Mouse (Mus musculus) spleen, adult 2 months (tissue): ENCODE measurements at regions not wholly inside any gene's neighbourhood (a gene's known extent, or its start where the extent isn't known, plus 50 kb on each side); places are given as distances from the start of the nearest gene placed in this dataset.
"Not testable (repeated sequence)": the region's sequence is repeated elsewhere in the genome, so short reads cannot be mapped to it uniquely, and the experiment has no call there.

Experiments
- DNase-seq, 2 experiments: peaks; one replicate each; pipeline versions ENCODE4 v3.0.0 to v3.0.0-alpha.2; 2012 to 2021; ENCODE audit warnings: low spot score in 2 of 2, low read depth in 1 of 2
- H3K27ac ChIP-seq: fragments of 200-500 bp; 2 replicates; pipeline ENCODE4 v1.5.1; 2012; ENCODE audit warnings: low read length, inconsistent platforms; ENCODE audit not compliant: insufficient read depth
- H3K27me3 ChIP-seq: fragments of 200-500 bp; 2 replicates; pipeline ENCODE4 v1.6.1; 2012; ENCODE audit warnings: mild to moderate bottlenecking, moderate library complexity, low read length, inconsistent platforms; ENCODE audit not compliant: control insufficient read depth, insufficient read depth
- H3K36me3 ChIP-seq: fragments of 200-500 bp; 2 replicates; pipeline ENCODE4 v1.6.1; 2012; ENCODE audit warnings: mild to moderate bottlenecking, low read length, inconsistent platforms; ENCODE audit not compliant: control insufficient read depth, insufficient read depth
- H3K4me1 ChIP-seq: fragments of 200-500 bp; 2 replicates; pipeline ENCODE4 v1.6.1; 2011; ENCODE audit warnings: inconsistent platforms; ENCODE audit not compliant: control insufficient read depth, insufficient read depth, insufficient read length
- H3K4me3 ChIP-seq: fragments of 200-500 bp; 2 replicates; pipeline ENCODE4 v1.5.1; 2011; ENCODE audit warnings: mild to moderate bottlenecking, inconsistent platforms; ENCODE audit not compliant: insufficient read depth, insufficient read length; ENCODE audit errors: extremely low read depth
- CTCF ChIP-seq: fragments of 200-500 bp; IDR thresholded peaks from 2 replicates; pipeline ENCODE4 v1.5.1; 2011; ENCODE audit warnings: mild to moderate bottlenecking, inconsistent platforms; ENCODE audit not compliant: insufficient read depth, insufficient read length, insufficient replicate concordance; ENCODE audit errors: extremely low read depth
- POLR2A ChIP-seq: fragments of 200-500 bp; IDR thresholded peaks from 2 replicates; pipeline ENCODE4 v1.6.1; 2011; ENCODE audit warnings: low read depth, low read length, inconsistent platforms
- WGBS: fragments of 180-500 bp; shearing (Covaris S2); methylation state at CpG from one replicate; pipeline ENCODE4 v1.1.7; 2018; 5-methylcytosine and 5-hydroxymethylcytosine counted together

DNA sequence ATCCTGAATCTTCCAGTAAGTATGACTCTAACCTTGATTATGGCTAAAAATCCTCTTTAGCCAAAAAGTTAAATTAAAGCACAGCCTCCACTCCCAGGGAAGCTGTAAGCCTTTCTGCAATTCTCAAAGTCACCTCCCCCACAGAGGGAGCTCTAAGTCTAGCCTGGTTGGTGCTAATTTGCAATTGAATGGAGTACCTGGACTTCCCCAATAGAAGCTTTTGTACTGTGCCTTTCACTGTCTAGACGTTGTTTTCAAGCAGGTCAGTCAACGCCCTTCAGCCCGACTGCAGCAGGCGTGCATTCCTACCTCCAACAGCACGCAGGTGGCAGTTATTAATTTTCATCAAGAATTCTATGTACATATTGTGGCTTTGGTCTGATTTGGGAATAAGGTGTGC is 87.2 kb downstream of the Catsperg2 start:
- not testable (repeated sequence) for DNase-seq, H3K4me1 ChIP-seq, H3K27me3 ChIP-seq, H3K4me3 ChIP-seq, H3K36me3 ChIP-seq, H3K27ac ChIP-seq
- WGBS = 89% methylated on average over 5 of the region's 5 CpGs

DNA sequence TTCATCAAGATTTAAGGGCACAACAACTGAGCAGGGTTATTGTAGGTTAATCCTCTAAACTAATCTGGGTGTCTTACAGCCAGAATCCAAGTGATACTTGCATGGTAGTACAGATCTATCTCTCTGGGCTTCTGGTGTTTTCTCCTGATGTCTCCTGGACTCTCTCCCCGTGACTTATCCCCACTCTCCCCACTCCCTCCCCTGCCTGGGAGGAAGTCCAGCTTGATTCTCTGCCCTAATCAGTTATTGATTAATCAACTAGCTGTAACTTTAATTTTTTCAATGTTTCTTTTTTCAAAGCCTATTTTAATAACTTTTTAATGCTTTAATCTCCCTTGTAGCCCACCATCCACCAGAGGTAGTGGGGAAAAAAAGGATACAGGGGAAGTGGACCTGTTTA is 83.9 kb upstream of the Sipa1l3 start:
- Histone ChIP-seq H3K27ac (no peak overlapping the region), H3K27me3 (no peaks in the 10 kb centered on the region), H3K36me3 (no peaks in the 10 kb centered on the region), H3K4me3 (no peak overlapping the region), H3K4me1 (no peaks in the 10 kb centered on the region)
- TF ChIP-seq POLR2A (no peak), CTCF (no peak)
- 65% methylated on average over 1 of the region's 1 CpGs for WGBS
- no peak for DNase-seq

DNA sequence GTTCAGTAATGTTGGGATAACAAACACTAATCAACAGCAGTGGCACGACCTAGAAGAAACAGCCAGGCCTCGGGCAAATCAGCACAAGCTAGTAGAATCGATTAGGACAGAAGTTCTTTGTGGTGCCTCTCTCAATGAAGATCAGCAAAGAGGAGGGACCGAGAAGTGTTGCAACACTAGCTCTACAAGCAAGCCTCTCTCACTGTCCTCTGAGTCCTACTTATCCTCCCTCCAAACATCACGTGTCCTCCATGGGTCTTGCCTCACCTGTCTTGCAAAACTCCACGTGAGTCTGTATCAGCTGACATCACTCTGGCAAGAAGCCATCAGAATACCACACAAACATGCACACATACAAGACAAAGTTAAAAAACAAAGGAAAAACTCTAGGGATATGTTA is 82.9 kb upstream of the Sipa1l3 start:
- 80% methylated on average over 6 of the region's 6 CpGs for WGBS
- TF ChIP-seq POLR2A (no peak), CTCF (no peak)
- H3K4me1 ChIP-seq = no peaks in the 10 kb centered on the region
- no peaks in the 10 kb centered on the region for H3K27me3 ChIP-seq
- H3K4me3 ChIP-seq = no peak overlapping the region
- H3K27ac ChIP-seq = no peak overlapping the region
- DNase-seq = no peak
- H3K36me3 ChIP-seq = no peaks in the 10 kb centered on the region

DNA sequence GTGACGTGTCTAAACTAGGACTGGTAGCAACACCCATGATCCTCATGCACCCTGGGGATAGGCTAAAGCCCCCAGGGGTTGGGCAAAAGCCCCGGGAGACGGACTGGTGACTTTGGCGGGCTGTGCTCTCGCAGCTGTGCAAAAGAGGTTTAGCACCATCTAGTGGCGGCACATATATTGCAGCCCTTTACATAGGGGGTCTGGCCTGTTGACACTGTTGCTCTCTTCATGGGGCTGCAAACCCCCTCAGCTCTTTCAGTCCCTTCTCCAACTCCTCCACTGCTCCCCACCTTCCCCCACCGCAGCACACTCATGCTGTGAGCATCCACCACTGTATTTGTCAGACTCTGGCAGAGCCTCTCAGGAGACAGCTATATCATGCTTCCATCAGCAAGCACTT is 78.8 kb upstream of the Sipa1l3 start:
- not testable (repeated sequence) for H3K27ac ChIP-seq, H3K36me3 ChIP-seq, H3K27me3 ChIP-seq, H3K4me3 ChIP-seq, H3K4me1 ChIP-seq
- peak in 1 of 2 experiments; percentile 28 for DNase-seq
- WGBS = 26% methylated on average over 7 of the region's 7 CpGs

DNA sequence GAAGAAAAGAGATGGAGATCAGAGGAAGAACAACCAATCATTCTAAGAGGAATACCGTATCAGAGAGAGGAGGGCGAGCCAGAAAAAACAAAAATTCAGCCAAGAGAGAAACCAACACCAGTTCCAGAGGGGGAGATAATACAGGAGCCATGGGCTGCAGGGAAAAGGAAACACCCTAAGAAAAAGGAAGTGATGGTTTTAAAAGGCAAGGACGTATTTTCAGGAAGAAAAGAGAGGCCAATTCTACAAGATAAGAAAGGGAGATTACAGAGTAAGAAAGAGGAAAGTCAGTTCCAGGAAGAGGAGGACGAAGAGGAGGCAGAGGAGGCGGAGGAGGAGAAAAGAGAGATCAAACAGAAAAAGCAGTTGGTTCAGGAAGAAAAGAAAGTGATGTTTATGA is 59.7 kb upstream of the Sipa1l3 start:
- WGBS = 61% methylated on average over 5 of the region's 5 CpGs
- H3K27me3 ChIP-seq = no peaks in the 10 kb centered on the region
- H3K27ac ChIP-seq = no peak overlapping the region
- no peak for DNase-seq
- TF ChIP-seq POLR2A = no peak
- no peaks in the 10 kb centered on the region for H3K36me3 ChIP-seq
- no peak overlapping the region for H3K4me3 ChIP-seq
- H3K4me1 ChIP-seq = no peaks in the 10 kb centered on the region

DNA sequence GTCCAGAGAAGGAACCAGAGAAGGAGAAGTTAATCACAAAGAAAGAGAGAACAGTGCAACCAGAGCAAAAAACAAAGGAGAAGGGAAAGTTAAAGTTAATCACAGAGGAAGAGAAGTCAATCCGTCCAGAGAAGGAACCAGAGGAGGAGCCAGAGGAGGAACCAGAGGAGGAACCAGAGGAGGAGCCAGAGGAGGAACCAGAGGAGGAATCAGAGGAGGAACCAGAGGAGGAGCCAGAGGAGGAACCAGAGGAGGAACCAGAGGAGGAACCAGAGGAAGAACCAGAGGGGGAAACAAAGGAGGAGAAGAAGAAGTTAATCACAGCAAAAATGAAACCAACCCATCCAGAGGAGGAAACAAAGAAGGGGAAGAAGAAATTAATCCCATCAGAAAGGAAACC is 57.2 kb upstream of the Sipa1l3 start:
- Histone ChIP-seq H3K4me3 (no peak overlapping the region), H3K27me3 (no peaks in the 10 kb centered on the region), H3K36me3 (no peaks in the 10 kb centered on the region), H3K4me1 (no peaks in the 10 kb centered on the region), H3K27ac (no peak overlapping the region)
- WGBS = 13% methylated on average over 1 of the region's 1 CpGs
- no peak for DNase-seq
- TF ChIP-seq CTCF (no peak), POLR2A (no peak)
